Mouse (Mus musculus): Measurements from ENCODE around the gene Dis3l. TPM values are rescaled to one million over a fixed set of nuclear protein-coding genes. Genes with fewer than 3 reads are reported as not detected.

Gene Dis3l
- polyA plus RNA-seq, 1 experiment from 2014 or later = 8.1 TPM

DNA sequence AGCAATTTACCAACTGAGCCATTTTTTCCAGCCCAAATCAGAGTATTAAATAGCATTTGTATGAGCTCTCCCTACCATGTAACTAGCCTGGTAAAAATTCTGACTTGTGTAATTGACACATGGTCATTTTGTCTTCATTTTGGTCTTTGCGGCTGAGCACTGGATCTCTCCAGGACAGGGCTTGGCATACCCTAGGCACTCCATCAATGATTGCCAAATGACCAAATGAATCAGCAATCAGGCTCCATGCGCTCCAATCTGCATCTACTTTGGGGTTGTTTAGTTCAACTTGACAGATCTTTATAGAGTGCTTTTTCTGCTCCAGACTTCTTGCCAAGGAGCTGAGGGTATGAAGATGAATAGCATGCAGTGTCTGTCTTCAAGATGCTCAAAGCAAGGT lies 35.3 kb upstream of the Dis3l start:
- 79% methylated on average over 2 of the region's 2 CpGs for WGBS
- Histone ChIP-seq H3K9me3 (ENCODE audit: low read length) (no peaks in the 10 kb centered on the region), H3K27ac (ENCODE audit: low read length) (no peak overlapping the region), H3K4me2 (replicated peaks; ENCODE audit: low read depth, low read length) (no peak overlapping the region), H3K9ac (replicated peaks; ENCODE audit: low read depth) (no peak overlapping the region), H3K4me3 (ENCODE audit: low read depth, low read length) (no peak overlapping the region), H3K4me1 (ENCODE audit: insufficient read depth, low read depth, low read length) (no peaks in the 10 kb centered on the region), H3K36me3 (ENCODE audit: insufficient read depth, low read length) (no peaks in the 10 kb centered on the region), H3K27me3 (replicated peaks; ENCODE audit: insufficient read depth, low read length) (no peaks in the 10 kb centered on the region)
- no peak for TF ChIP-seq CTCF (IDR thresholded peaks at IDR 0.05)
- TF ChIP-seq EP300 (IDR thresholded peaks at IDR 0.05) = no peak
- ATAC-seq (no peak), DNase-seq (ENCODE audit: low spot score) (no peak)

DNA sequence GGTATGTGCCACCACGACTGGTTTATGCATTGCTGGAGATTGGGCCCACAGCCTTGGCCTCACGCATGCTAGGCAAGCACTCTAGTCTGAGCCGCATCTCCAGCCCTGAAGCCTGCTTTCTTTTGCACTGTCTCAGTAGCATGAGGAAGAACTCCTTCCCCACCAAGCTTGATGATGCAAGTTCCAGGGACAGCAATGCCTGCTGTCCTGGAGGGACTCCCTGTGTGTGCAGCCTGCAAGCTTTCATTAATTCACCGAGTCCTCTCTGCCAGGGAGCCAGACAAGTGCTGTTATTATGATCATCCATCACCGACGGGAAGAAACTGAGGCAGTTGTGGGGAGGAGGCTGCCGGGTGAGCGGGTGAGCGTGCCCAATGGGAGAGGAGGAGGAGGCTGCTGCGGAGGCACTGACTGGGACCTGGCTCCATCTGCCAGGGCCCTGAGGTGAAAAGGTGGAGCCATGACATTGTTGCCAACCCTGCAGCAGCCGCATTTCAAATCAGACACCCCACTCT lies 30.3 kb upstream of the Dis3l start:
- Histone ChIP-seq H3K27me3 (replicated peaks; ENCODE audit: insufficient read depth, low read length) (no peaks in the 10 kb centered on the region), H3K4me3 (ENCODE audit: low read depth, low read length) (no peak overlapping the region), H3K27ac (ENCODE audit: low read length) (no peak overlapping the region), H3K9me3 (ENCODE audit: low read length) (no peaks in the 10 kb centered on the region), H3K4me1 (ENCODE audit: insufficient read depth, low read depth, low read length) (no peaks in the 10 kb centered on the region), H3K4me2 (replicated peaks; ENCODE audit: low read depth, low read length) (no peak overlapping the region), H3K36me3 (ENCODE audit: insufficient read depth, low read length) (no peaks in the 10 kb centered on the region), H3K9ac (replicated peaks; ENCODE audit: low read depth) (no peak overlapping the region)
- TF ChIP-seq EP300 (IDR thresholded peaks at IDR 0.05) = no peak
- TF ChIP-seq CTCF (IDR thresholded peaks at IDR 0.05) = no peak
- DNase-seq (ENCODE audit: low spot score) = no peak
- ATAC-seq = no peak
- WGBS = 42% methylated on average over 11 of the region's 11 CpGs

DNA sequence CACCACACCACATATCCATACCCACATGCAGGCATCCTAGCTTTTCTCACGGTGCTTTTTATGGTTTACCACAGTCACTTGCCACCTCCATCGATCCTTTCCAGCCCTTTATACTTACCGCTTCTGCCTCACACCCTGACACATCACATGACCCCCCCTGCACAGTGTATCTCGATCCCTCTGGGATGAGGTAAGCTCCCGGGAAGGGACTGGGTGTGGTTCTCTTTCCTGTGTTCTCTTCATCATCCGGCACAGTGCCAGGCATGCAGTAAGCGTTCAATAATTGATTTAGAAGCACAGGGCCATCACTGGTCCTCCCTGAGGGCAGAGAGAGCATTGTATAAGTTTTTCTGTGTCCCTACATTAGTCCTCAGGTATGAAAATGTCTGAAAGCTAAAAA lies 28.8 kb upstream of the Dis3l start:
- TF ChIP-seq EP300 (IDR thresholded peaks at IDR 0.05) (no peak), CTCF (IDR thresholded peaks at IDR 0.05) (no peak)
- WGBS = 47% methylated on average over 7 of the region's 7 CpGs
- 0 out of 2 replicates have a peak, but pooled peaks have one; percentile 21 for ATAC-seq
- Histone ChIP-seq H3K27ac (ENCODE audit: low read length) (no peak overlapping the region), H3K4me2 (replicated peaks; ENCODE audit: low read depth, low read length) (no peak overlapping the region), H3K4me3 (ENCODE audit: low read depth, low read length) (no peak overlapping the region), H3K27me3 (replicated peaks; ENCODE audit: insufficient read depth, low read length) (no peaks in the 10 kb centered on the region), H3K9ac (replicated peaks; ENCODE audit: low read depth) (no peak overlapping the region), H3K4me1 (ENCODE audit: insufficient read depth, low read depth, low read length) (no peaks in the 10 kb centered on the region), H3K9me3 (ENCODE audit: low read length) (no peaks in the 10 kb centered on the region), H3K36me3 (ENCODE audit: insufficient read depth, low read length) (no peaks in the 10 kb centered on the region)
- DNase-seq (ENCODE audit: low spot score) = no peak

DNA sequence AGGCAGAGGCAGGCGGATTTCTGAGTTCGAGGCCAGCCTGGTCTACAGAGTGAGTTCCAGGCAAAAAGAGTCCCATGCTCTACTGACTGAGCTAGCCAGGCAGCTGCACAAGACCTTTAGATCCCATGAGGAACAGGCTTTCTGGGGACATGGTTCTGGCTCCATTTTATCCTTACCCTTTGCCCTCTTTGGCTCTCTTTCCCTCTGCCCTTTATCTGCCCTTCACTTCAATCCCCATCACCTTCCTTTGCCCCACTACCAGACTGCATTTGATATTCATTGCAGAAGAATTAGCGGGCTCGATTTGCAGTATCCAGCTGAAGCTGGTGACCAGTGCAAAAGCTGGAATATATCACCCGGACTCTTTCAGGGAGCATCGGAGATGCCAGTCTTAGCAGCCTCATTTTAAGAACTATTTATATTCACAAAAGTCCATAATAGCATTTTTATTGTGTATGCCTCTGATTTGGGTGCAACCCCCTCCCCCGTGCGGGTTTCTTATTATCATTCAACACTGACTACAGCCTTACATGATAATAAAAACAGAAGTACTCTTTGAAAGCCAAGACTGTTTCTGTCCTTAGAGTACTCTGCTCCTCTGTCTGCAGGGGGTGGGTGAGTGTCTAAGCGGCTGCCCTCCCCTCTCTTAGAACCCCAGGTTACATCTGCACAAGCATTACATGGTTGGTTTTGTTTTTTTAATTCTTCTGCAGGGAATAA lies 20.3 kb upstream of the Dis3l start:
- Histone ChIP-seq H3K36me3 (ENCODE audit: insufficient read depth, low read length) (no peaks in the 10 kb centered on the region), H3K27me3 (replicated peaks; ENCODE audit: insufficient read depth, low read length) (no peaks in the 10 kb centered on the region), H3K27ac (ENCODE audit: low read length) (no peak overlapping the region), H3K9ac (replicated peaks; ENCODE audit: low read depth) (no peak overlapping the region), H3K4me3 (ENCODE audit: low read depth, low read length) (no peak overlapping the region), H3K9me3 (ENCODE audit: low read length) (no peaks in the 10 kb centered on the region), H3K4me2 (replicated peaks; ENCODE audit: low read depth, low read length) (no peak overlapping the region), H3K4me1 (ENCODE audit: insufficient read depth, low read depth, low read length) (no peaks in the 10 kb centered on the region)
- TF ChIP-seq CTCF (IDR thresholded peaks at IDR 0.05) = no peak
- DNase-seq (ENCODE audit: low spot score) = no peak
- ATAC-seq = no peak
- WGBS = 86% methylated on average over 9 of the region's 9 CpGs

DNA sequence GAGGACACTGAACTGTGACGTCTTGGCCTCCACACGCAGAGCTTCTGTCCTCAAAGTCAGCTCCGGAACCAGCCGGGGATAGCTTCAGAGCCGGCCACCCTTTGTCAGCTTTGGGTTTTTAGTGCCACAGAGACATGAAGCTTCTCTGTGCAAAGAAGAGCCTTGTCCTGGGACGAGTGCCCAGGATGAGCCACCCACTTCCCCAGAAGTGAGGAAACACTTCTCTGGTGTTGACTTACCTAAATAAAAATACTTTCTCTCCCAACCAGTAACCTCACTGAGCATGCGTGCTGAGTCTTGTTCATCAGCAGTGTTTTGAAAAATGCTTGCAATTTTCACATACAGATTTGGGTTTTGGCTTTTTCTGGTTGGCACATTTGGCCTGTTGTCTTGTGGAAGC lies 14.5 kb upstream of the Dis3l start:
- H3K4me2 ChIP-seq (replicated peaks; ENCODE audit: low read depth, low read length) = no peak overlapping the region
- no peaks in the 10 kb centered on the region for H3K4me1 ChIP-seq (ENCODE audit: insufficient read depth, low read depth, low read length)
- DNase-seq (ENCODE audit: low spot score) = no peak
- no peak overlapping the region for H3K9ac ChIP-seq (replicated peaks; ENCODE audit: low read depth)
- TF ChIP-seq EP300 (IDR thresholded peaks at IDR 0.05) (no peak), CTCF (IDR thresholded peaks at IDR 0.05) (no peak)
- no peak overlapping the region for H3K4me3 ChIP-seq (ENCODE audit: low read depth, low read length)
- no peak for ATAC-seq
- H3K27ac ChIP-seq (ENCODE audit: low read length) = no peak overlapping the region
- no peaks in the 10 kb centered on the region for H3K9me3 ChIP-seq (ENCODE audit: low read length)
- no peaks in the 10 kb centered on the region for H3K27me3 ChIP-seq (replicated peaks; ENCODE audit: insufficient read depth, low read length)
- 78% methylated on average over 7 of the region's 7 CpGs for WGBS
- no peaks in the 10 kb centered on the region for H3K36me3 ChIP-seq (ENCODE audit: insufficient read depth, low read length)

DNA sequence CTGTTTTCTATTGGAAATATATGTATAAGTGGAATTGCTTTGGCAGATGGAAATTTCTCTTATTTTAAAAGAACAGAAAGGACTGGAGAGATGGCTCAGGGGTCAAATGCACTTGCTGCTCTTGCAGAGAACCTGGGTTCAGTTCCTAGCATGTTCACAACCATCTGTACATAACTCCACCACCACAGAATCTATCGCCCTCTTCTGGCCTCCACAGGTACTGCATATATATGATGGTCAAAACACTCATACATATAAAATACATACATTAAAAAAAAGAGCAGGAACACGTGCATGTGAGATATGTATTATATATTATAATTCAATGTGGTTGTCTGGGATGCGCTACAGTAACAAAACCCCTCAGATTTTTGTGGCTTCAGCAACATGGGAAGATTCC lies 10.1 kb upstream of the Dis3l start:
- no peaks in the 10 kb centered on the region for H3K27me3 ChIP-seq (replicated peaks; ENCODE audit: insufficient read depth, low read length)
- H3K4me2 ChIP-seq (replicated peaks; ENCODE audit: low read depth, low read length) = no peak overlapping the region
- WGBS = 33% methylated on average over 3 of the region's 3 CpGs
- ATAC-seq (no peak), DNase-seq (ENCODE audit: low spot score) (peak; percentile 11)
- H3K9me3 ChIP-seq (ENCODE audit: low read length) = no peaks in the 10 kb centered on the region
- no peak overlapping the region for H3K27ac ChIP-seq (ENCODE audit: low read length)
- no peak overlapping the region for H3K4me3 ChIP-seq (ENCODE audit: low read depth, low read length)
- H3K9ac ChIP-seq (replicated peaks; ENCODE audit: low read depth) = no peak overlapping the region
- no peaks in the 10 kb centered on the region for H3K4me1 ChIP-seq (ENCODE audit: insufficient read depth, low read depth, low read length)
- peak; percentile 64 for TF ChIP-seq CTCF (IDR thresholded peaks at IDR 0.05)
- no peak for TF ChIP-seq EP300 (IDR thresholded peaks at IDR 0.05)
- H3K36me3 ChIP-seq (ENCODE audit: insufficient read depth, low read length) = no peaks in the 10 kb centered on the region

Data from lung, postnatal 0 days (tissue).